Mouse (Mus musculus): ENCODE measurements around the gene Npr2. TPM values are rescaled to one million over a fixed set of nuclear protein-coding genes. Genes with fewer than 3 reads are reported as not detected.

Gene Npr2
- polyA plus RNA-seq, 1 experiment from 2014 or later, result 0.91 TPM

DNA sequence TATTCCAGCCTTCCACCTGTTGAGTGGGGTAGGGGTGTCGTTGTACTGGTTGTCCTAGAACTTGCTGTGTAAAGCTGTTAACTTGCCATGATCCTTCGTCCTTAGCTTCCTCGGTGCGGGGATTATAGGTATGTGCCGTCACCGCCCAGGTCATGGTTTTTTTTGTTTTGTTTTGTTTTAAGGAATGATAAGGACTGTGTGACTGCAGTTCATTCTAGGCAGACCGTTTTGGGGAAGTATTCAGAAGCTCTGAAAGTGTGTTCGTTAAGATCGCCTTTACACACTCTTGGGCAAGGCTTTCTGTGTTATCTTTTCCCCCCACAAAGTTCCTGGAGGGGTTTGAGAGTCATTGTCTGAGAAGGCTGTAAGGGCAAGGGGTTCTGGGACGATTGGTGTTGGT lies 19.2 kb upstream of the Npr2 start:
- peak; percentile 68 for ATAC-seq (ENCODE audit: low read depth)
- Histone ChIP-seq H3K4me3 (ENCODE audit: low read depth, low read length) (no peak overlapping the region), H3K4me1 (ENCODE audit: control insufficient read depth, low read depth, low read length) (peaks cover 8% of the 10 kb centered on the region), H3K4me2 (ENCODE audit: low read depth, low read length) (peak overlapping the region; percentile 27), H3K27me3 (ENCODE audit: control insufficient read depth, insufficient read depth, low read depth, low read length) (no peaks in the 10 kb centered on the region), H3K9me3 (replicated peaks; ENCODE audit: control insufficient read depth, low read length) (no peaks in the 10 kb centered on the region), H3K27ac (ENCODE audit: low read length) (peak overlapping the region; percentile 66), H3K36me3 (ENCODE audit: control insufficient read depth, insufficient read depth) (no peaks in the 10 kb centered on the region), H3K9ac (ENCODE audit: low read depth, low read length) (peak overlapping the region; percentile 42; the same call in 1 of the 2 replicates)
- WGBS (ENCODE audit: insufficient replicate concordance), result 15% methylated on average over 10 of the region's 10 CpGs

DNA sequence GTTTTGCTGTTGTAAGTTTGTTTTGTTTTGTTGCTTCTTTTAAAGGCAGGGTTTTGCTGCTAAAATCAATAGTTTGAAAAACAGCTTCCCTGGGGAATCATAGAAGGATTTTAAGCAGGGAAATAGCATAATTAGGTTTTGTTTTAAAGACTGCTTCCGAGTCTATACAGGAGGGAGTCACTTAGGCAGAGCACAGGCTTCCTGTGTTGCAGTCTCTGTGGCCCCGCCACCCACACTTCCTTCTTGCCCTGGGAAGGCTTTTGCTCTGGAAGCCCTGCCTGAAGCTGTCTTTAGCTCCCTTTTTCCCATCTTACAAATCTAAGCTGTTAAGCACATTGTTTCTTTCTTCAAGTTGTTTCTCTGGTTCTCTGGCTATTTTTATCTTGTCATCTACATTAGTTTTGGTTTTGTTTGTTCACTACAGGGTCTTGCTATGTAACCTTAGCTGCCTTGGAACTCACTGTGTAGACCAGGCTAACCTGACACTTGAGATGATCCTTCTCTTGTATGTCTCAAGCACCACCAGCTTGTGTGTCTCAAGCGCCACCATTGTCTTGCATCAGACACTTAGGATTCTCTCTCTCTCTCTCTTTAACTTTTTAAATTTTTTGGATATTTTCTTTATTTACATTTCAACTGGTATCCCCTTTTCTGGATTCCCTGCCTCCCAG lies 18.5 kb upstream of the Npr2 start:
- Histone ChIP-seq H3K4me1 (ENCODE audit: control insufficient read depth, low read depth, low read length) (peaks cover 8% of the 10 kb centered on the region), H3K4me2 (ENCODE audit: low read depth, low read length) (peak overlapping the region; percentile 27), H3K27me3 (ENCODE audit: control insufficient read depth, insufficient read depth, low read depth, low read length) (no peaks in the 10 kb centered on the region), H3K4me3 (ENCODE audit: low read depth, low read length) (no peak overlapping the region), H3K9me3 (replicated peaks; ENCODE audit: control insufficient read depth, low read length) (no peaks in the 10 kb centered on the region), H3K36me3 (ENCODE audit: control insufficient read depth, insufficient read depth) (no peaks in the 10 kb centered on the region), H3K9ac (ENCODE audit: low read depth, low read length) (no peak overlapping the region), H3K27ac (ENCODE audit: low read length) (peak overlapping the region; percentile 68)
- peak; percentile 67; the same call in 1 of the 2 replicates for ATAC-seq (ENCODE audit: low read depth)
- WGBS (ENCODE audit: insufficient replicate concordance), result 28% methylated on average over 3 of the region's 3 CpGs

DNA sequence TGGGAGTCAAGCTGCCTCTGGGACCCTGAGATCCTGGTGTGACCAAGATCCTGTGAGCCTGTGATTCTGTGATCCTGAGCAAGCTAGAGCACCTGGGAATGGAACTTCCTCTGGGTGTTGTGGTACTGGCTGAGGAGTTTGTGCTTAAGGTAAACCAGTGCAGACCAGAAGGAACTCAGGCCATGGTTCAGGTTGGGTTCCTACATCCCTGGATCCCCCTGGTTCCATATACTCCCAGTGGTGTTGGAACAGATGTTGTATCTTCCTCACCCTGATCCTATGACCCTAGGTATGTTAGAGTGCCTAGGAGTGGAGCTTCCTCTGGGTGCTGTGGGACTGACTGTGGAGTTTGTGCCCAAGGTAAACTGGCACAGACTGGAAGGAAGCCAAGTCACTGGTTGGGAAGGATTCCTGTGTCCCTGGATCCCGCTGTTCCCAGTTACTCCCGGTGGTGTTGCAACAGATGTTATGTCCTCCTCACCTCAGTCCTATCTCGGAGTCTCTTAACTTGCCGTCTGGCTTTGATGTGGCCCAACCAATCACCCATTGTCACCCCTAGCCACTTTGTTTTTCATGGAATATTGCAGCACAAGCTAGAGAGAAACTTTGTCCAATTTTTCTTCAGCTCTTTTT lies 11.5 kb upstream of the Npr2 start:
- no peaks in the 10 kb centered on the region for H3K27me3 ChIP-seq (ENCODE audit: control insufficient read depth, insufficient read depth, low read depth, low read length)
- no peak overlapping the region for H3K4me2 ChIP-seq (ENCODE audit: low read depth, low read length)
- no peaks in the 10 kb centered on the region for H3K4me1 ChIP-seq (ENCODE audit: control insufficient read depth, low read depth, low read length)
- H3K9me3 ChIP-seq (replicated peaks; ENCODE audit: control insufficient read depth, low read length), result peaks cover 5% of the 10 kb centered on the region; the same call in 1 of the 2 replicates
- ATAC-seq (ENCODE audit: low read depth), result no peak
- no peaks in the 10 kb centered on the region for H3K36me3 ChIP-seq (ENCODE audit: control insufficient read depth, insufficient read depth)
- H3K4me3 ChIP-seq (ENCODE audit: low read depth, low read length), result no peak overlapping the region
- no peak overlapping the region for H3K9ac ChIP-seq (ENCODE audit: low read depth, low read length)
- WGBS (ENCODE audit: insufficient replicate concordance), result 70% methylated on average over 4 of the region's 4 CpGs
- no peak overlapping the region for H3K27ac ChIP-seq (ENCODE audit: low read length)

DNA sequence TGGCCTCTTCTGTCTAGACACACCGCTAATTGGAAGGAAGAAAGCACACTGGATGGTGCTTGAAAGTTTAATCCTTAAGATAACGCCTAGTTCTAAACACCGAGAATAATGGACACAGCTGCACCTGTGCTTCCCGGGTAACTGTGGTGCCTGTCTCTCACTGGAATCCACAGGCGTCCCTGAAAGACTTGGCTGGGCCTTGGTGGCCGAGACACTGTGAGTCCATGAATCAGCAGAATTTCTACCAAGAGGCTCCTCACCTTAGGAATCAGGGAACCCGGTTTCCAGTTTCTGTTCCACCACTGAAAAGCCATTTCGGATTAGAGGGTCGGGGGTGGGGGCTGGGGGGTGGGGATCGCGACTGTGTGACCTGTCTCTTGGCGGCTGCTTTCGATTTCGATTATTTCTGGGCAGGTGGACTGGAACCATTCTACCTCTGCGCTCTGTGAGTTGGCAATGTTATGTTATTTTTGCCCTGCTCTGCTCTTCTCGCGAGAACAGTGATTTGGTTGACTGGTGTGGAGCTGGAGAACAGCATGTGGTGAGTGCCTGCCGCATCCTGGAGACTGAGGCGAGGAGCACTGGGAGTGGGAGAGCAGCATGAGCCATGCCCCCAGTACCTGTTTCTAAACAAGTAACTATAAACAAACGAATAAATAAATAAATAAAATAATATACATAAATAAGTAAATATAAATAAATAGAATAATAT lies 2.5 kb upstream of the Npr2 start:
- peaks cover 8% of the 10 kb centered on the region for H3K4me1 ChIP-seq (ENCODE audit: control insufficient read depth, low read depth, low read length)
- no peaks in the 10 kb centered on the region for H3K36me3 ChIP-seq (ENCODE audit: control insufficient read depth, insufficient read depth)
- H3K4me2 ChIP-seq (ENCODE audit: low read depth, low read length), result no peak overlapping the region
- H3K9ac ChIP-seq (ENCODE audit: low read depth, low read length), result no peak overlapping the region
- peak; percentile 44; the same call in 1 of the 2 replicates for ATAC-seq (ENCODE audit: low read depth)
- H3K9me3 ChIP-seq (replicated peaks; ENCODE audit: control insufficient read depth, low read length), result peaks cover 8% of the 10 kb centered on the region; the same call in 1 of the 2 replicates
- H3K27ac ChIP-seq (ENCODE audit: low read length), result no peak overlapping the region
- peaks cover 30% of the 10 kb centered on the region for H3K27me3 ChIP-seq (ENCODE audit: control insufficient read depth, insufficient read depth, low read depth, low read length)
- no peak overlapping the region for H3K4me3 ChIP-seq (ENCODE audit: low read depth, low read length)
- WGBS (ENCODE audit: insufficient replicate concordance), result 44% methylated on average over 20 of the region's 20 CpGs

DNA sequence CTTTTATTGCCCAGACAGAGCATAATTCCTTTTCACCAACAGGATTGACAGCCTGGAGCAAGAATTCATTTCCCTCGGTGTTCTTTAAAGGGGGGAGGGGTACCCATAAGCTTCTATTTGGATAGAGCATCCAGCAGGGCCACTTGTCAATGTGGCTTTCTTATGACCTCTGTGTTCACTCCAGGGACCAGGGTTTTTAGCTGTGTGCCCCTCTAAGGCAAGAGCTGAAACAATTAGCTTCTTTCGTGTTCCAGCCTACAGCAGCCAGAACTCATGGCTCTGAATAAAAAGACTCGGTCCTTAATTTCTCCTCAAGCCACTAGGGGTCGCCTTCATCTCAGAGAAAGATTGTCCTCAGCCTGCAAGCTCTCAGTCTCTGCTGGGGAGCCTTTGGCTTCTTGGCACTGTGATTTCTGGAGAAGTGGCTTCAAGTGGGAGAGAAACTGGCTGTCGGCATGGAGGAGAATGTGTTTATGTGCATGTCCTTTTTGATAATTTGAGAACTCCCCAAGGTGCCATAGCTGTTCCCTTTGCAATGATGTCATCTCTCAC lies 1.6 kb upstream of the Npr2 start:
- peaks cover 5% of the 10 kb centered on the region; the same call in 1 of the 2 replicates for H3K9me3 ChIP-seq (replicated peaks; ENCODE audit: control insufficient read depth, low read length)
- no peak overlapping the region for H3K9ac ChIP-seq (ENCODE audit: low read depth, low read length)
- peaks cover 8% of the 10 kb centered on the region for H3K4me1 ChIP-seq (ENCODE audit: control insufficient read depth, low read depth, low read length)
- H3K27me3 ChIP-seq (ENCODE audit: control insufficient read depth, insufficient read depth, low read depth, low read length), result peaks cover 30% of the 10 kb centered on the region
- H3K4me2 ChIP-seq (ENCODE audit: low read depth, low read length), result no peak overlapping the region
- WGBS (ENCODE audit: insufficient replicate concordance), result 10% methylated on average over 5 of the region's 5 CpGs
- no peaks in the 10 kb centered on the region for H3K36me3 ChIP-seq (ENCODE audit: control insufficient read depth, insufficient read depth)
- H3K27ac ChIP-seq (ENCODE audit: low read length), result no peak overlapping the region
- no peak overlapping the region for H3K4me3 ChIP-seq (ENCODE audit: low read depth, low read length)
- ATAC-seq (ENCODE audit: low read depth), result peak; percentile 33; the same call in 1 of the 2 replicates

DNA sequence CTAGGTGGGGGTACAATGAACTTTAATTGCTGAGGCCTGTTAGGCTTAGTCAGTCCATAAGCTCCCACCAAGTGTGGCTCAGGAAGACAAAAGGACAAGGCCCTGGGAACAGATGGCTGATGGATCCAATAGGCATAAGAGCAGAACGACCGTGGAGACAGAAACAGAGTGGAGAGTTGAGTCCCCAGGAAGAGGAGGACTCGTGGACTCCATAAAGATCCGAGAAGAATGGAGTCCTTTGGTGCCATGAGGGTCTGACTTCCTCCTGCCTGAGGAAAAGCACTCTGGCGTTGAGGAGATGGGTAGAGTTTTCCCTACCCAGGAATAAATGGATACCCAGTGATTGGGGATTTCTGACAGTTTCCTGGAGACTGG lies 1.1 kb upstream of the Npr2 start:
- no peak for ATAC-seq (ENCODE audit: low read depth)
- no peak overlapping the region; the same call in 1 of the 2 replicates for H3K4me3 ChIP-seq (ENCODE audit: low read depth, low read length)
- peak overlapping the region; percentile 72; the same call in 1 of the 2 replicates for H3K4me2 ChIP-seq (ENCODE audit: low read depth, low read length)
- peaks cover 30% of the 10 kb centered on the region for H3K27me3 ChIP-seq (ENCODE audit: control insufficient read depth, insufficient read depth, low read depth, low read length)
- no peak overlapping the region for H3K27ac ChIP-seq (ENCODE audit: low read length)
- no peak overlapping the region for H3K9ac ChIP-seq (ENCODE audit: low read depth, low read length)
- H3K36me3 ChIP-seq (ENCODE audit: control insufficient read depth, insufficient read depth), result no peaks in the 10 kb centered on the region
- H3K9me3 ChIP-seq (replicated peaks; ENCODE audit: control insufficient read depth, low read length), result no peaks in the 10 kb centered on the region
- peaks cover 8% of the 10 kb centered on the region for H3K4me1 ChIP-seq (ENCODE audit: control insufficient read depth, low read depth, low read length)
- WGBS (ENCODE audit: insufficient replicate concordance), result 25% methylated on average over 5 of the region's 5 CpGs

DNA sequence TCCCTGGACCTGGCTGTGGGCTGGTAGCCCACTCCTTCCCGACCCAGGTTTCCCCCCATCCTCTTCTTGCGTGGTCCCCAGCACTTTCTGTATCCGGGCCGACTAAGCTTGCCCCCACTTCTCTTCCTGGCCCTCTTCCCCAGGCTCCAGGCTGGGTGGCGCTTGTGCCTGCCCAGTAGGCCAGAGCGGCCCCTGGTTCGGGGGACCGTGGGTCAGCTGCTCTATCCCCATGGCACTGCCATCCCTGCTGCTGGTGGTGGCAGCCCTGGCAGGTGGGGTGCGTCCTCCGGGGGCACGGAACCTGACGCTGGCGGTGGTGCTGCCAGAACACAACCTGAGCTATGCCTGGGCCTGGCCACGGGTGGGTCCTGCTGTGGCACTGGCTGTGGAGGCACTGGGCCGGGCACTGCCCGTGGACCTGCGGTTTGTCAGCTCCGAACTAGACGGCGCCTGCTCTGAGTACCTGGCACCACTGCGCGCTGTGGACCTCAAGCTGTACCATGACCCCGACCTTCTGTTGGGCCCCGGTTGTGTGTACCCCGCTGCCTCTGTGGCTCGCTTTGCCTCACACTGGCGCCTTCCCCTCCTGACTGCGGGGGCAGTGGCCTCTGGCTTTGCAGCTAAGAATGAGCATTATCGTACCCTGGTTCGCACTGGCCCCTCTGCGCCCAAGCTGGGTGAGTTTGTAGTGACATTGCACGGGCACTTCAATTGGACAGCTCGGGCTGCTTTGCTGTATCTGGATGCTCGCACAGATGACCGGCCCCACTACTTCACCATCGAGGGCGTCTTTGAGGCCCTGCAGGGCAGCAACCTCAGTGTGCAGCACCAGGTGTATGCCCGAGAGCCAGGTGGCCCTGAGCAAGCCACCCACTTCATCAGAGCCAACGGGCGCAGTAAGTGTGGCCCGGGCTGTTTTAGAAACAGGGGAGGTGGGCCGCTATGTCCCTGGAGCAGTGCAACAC lies 503 bp downstream of the Npr2 start:
- Histone ChIP-seq H3K4me1 (ENCODE audit: control insufficient read depth, low read depth, low read length) (peaks cover 8% of the 10 kb centered on the region), H3K9me3 (replicated peaks; ENCODE audit: control insufficient read depth, low read length) (no peaks in the 10 kb centered on the region), H3K36me3 (ENCODE audit: control insufficient read depth, insufficient read depth) (no peaks in the 10 kb centered on the region), H3K4me3 (ENCODE audit: low read depth, low read length) (peak overlapping the region; percentile 58; the same call in 1 of the 2 replicates), H3K4me2 (ENCODE audit: low read depth, low read length) (no peak overlapping the region), H3K27ac (ENCODE audit: low read length) (no peak overlapping the region), H3K27me3 (ENCODE audit: control insufficient read depth, insufficient read depth, low read depth, low read length) (peaks cover 30% of the 10 kb centered on the region), H3K9ac (ENCODE audit: low read depth, low read length) (no peak overlapping the region)
- 59% methylated on average over 42 of the region's 42 CpGs for WGBS (ENCODE audit: insufficient replicate concordance)
- ATAC-seq (ENCODE audit: low read depth), result no peak

DNA sequence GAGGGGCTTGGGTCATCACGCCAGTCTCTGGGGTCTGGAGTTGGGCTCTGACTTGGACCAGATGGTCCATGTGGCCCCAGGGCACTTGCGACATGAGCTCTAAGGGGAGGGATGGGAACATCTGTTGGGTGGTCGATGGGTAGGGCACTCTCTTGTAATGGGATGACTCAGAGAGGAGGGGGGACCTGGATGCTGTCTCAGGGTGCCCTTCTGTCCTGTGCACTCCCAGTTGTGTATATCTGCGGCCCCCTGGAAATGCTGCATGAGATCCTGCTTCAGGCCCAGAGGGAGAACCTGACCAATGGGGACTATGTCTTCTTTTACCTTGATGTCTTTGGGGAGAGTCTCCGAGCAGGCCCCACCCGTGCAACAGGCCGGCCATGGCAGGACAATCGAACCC lies 1.6 kb downstream of the Npr2 start:
- Histone ChIP-seq H3K27me3 (ENCODE audit: control insufficient read depth, insufficient read depth, low read depth, low read length) (peaks cover 30% of the 10 kb centered on the region), H3K4me3 (ENCODE audit: low read depth, low read length) (no peak overlapping the region), H3K4me1 (ENCODE audit: control insufficient read depth, low read depth, low read length) (peaks cover 8% of the 10 kb centered on the region), H3K9me3 (replicated peaks; ENCODE audit: control insufficient read depth, low read length) (no peaks in the 10 kb centered on the region), H3K4me2 (ENCODE audit: low read depth, low read length) (no peak overlapping the region), H3K9ac (ENCODE audit: low read depth, low read length) (no peak overlapping the region), H3K36me3 (ENCODE audit: control insufficient read depth, insufficient read depth) (no peaks in the 10 kb centered on the region), H3K27ac (ENCODE audit: low read length) (no peak overlapping the region)
- 66% methylated on average over 8 of the region's 8 CpGs for WGBS (ENCODE audit: insufficient replicate concordance)
- no peak for ATAC-seq (ENCODE audit: low read depth)
